Mouse (Mus musculus) heart, embryonic 14.5 days (tissue): ENCODE results near the gene Gm10197. TPM values are rescaled to one million over a fixed set of nuclear protein-coding genes. Genes with fewer than 3 reads are reported as not detected.

ENCODE experiments used
- ATAC-seq: fragments of 200-750 bp; cut with Nextera tagmentation; 2 replicates; pipeline ENCODE4 v1.8.0; 2017; ENCODE audit warnings: low read depth, moderate TSS enrichment; ENCODE audit not compliant: insufficient number of reproducible peaks, insufficient read depth, low FRiP score
- H3K27ac ChIP-seq, 2 experiments: fragments of 200-500 bp in 1 of 2; fragments of 300-500 bp in 1 of 2; sonication (generic) in 1 of 2; replicated peaks in 1 of 2; 2 replicates each; pipeline ENCODE4 v1.5.1; 2012 to 2014; ENCODE audit warnings: low read depth in 2 of 2, low read length in 2 of 2, control low read depth in 1 of 2, mild to moderate bottlenecking in 1 of 2, mixed read lengths in 1 of 2; ENCODE audit not compliant: control insufficient read depth in 1 of 2, insufficient read depth in 1 of 2
- H3K27me3 ChIP-seq: fragments of 300-500 bp; sonication (generic); 2 replicates; pipeline ENCODE4 v1.6.1; 2014; ENCODE audit warnings: mild to moderate bottlenecking, low read length, control low read depth; ENCODE audit not compliant: control insufficient read depth, insufficient read depth
- H3K36me3 ChIP-seq: fragments of 300-500 bp; sonication (generic); 2 replicates; pipeline ENCODE4 v1.6.1; 2014; ENCODE audit warnings: mild to moderate bottlenecking, control low read depth, low read length, mixed read lengths; ENCODE audit not compliant: control insufficient read depth, insufficient read depth
- H3K4me1 ChIP-seq, 2 experiments: fragments of 200-500 bp in 1 of 2; fragments of 300-500 bp in 1 of 2; sonication (generic) in 1 of 2; 2 replicates each; pipeline ENCODE4 v1.6.1; 2012 to 2014; ENCODE audit warnings: low read length in 2 of 2, control low read depth in 1 of 2, mixed read lengths in 1 of 2; ENCODE audit not compliant: control insufficient read depth in 2 of 2, insufficient read depth in 2 of 2
- H3K4me2 ChIP-seq: fragments of 300-500 bp; sonication (generic); 2 replicates; pipeline ENCODE4 v1.6.1; 2014; ENCODE audit warnings: mild to moderate bottlenecking, low read length
- H3K4me3 ChIP-seq, 2 experiments: fragments of 200-500 bp in 1 of 2; fragments of 300-500 bp in 1 of 2; sonication (generic) in 1 of 2; 2 replicates each; pipeline ENCODE4 v1.5.1; 2012 to 2014; ENCODE audit warnings: low read length in 2 of 2, mild to moderate bottlenecking in 2 of 2, control low read depth in 1 of 2, low read depth in 1 of 2, moderate library complexity in 1 of 2; ENCODE audit not compliant: control insufficient read depth in 1 of 2, insufficient read depth in 1 of 2
- H3K9ac ChIP-seq: fragments of 300-500 bp; sonication (generic); 2 replicates; pipeline ENCODE4 v1.6.1; 2014; ENCODE audit warnings: mild to moderate bottlenecking, low read length
- H3K9me3 ChIP-seq: fragments of 300-500 bp; sonication (generic); 2 replicates; pipeline ENCODE4 v1.6.1; 2016; ENCODE audit warnings: low read length, control low read depth; ENCODE audit not compliant: control insufficient read depth
- WGBS: fragments of 180-500 bp; shearing (Covaris S2); extraction: QIAGEN DNeasy Blood & Tissue Kit; methylation state at CpG from one replicate; pipeline ENCODE4 v1.1.7; 2014; 5-methylcytosine and 5-hydroxymethylcytosine counted together
- polyA plus RNA-seq: library from polyadenylated mRNA; unstranded; fragments of >200 nt; fragmentation: Nextera tagmentation; extraction: Ambion mirVana; gene quantifications from 2 replicates; pipeline ENCODE4 v1.2.1, GENCODE M21; 2014

Gm10197 gene
- polyA plus RNA-seq, 1 experiment from 2014 or later: not detected

DNA sequence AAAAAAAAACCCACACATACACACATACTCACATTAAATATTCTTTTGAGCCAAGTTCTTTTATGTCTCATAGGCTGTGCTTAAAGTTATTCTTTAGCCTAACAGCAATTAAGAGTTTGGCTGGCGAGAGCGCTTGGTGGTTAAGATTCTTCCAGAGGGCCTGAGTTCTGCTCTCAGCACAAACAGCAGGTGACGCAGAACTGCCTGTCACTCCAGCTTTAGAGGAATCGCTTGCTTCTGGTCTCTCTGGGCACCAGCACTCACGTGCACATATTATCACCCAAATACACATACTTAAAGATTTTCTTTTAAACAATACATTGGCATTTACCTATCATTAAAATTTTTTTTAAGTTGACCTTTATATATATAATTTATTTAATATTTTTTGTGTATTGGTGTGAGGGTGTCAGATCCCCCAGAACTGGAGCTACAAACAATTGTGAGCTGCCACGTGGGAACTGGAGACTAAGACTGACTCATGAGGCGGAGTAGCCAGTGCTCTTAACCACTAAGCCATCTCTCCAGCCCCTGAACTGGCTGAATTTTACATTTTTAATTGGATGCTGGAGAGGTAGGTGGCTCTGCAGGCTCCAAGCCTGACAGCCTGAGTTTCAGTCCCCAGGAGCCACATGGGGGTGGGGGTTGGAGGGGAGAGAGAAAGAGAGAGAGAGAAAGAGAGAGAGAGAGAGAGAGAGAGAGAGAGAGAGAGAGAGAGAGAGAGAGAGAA lies 17.1 kb downstream of the Gm10197 start:
- no peak for ATAC-seq
- Histone ChIP-seq H3K4me3 (no peak overlapping the region), H3K4me2 (no peak overlapping the region), H3K9me3 (no peaks in the 10 kb centered on the region), H3K4me1 (no peaks in the 10 kb centered on the region), H3K27ac (no peak overlapping the region), H3K9ac (no peak overlapping the region), H3K27me3 (no peaks in the 10 kb centered on the region), H3K36me3 (peaks cover 6% of the 10 kb centered on the region; the same call in 1 of the 2 replicates)
- 78% methylated on average over 7 of the region's 7 CpGs for WGBS

DNA sequence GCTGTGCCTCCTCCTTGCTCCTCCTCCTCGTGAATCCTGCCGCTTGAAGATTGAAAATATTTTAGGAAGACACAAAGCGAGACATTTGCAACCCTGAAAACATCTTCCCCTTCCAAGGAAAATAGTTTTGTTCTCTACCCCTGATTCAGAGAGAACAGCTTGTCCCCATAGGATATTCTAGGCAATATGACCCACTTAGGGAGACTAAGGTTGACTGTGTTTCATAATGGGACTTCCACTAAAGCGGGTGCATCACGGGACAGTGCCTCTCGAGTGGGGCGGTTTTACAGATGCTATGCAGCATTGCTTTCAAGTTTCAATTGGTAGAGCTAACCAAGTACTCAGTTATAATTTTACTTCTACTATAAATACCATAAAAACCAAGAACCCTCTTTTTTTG lies 17.7 kb downstream of the Gm10197 start:
- H3K4me3 ChIP-seq: no peak overlapping the region
- H3K27me3 ChIP-seq: no peaks in the 10 kb centered on the region
- WGBS: 90% methylated on average over 7 of the region's 7 CpGs
- peaks cover 6% of the 10 kb centered on the region; the same call in 1 of the 2 replicates for H3K36me3 ChIP-seq
- H3K27ac ChIP-seq: no peak overlapping the region
- no peak overlapping the region for H3K4me2 ChIP-seq
- no peak overlapping the region for H3K9ac ChIP-seq
- H3K4me1 ChIP-seq: no peaks in the 10 kb centered on the region
- no peak for ATAC-seq
- H3K9me3 ChIP-seq: no peaks in the 10 kb centered on the region

DNA sequence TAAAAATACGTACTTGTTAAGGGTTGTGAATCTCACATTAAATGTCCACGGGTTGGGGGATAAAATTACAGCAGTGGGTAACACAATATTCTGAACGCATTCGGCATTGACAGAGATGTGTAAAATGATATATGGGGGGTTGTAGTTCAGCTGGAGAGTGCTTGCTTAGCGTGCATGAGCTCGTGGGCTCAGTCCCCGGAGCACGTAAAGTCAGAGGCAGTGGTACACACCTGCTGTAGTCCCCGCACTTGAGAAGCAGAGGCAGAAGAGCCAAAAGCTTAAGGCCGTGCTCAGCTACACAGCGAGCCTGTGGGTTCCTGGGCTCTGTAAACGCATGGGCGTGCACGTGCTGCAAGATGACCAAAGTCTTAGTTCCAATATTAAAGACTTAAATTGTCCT lies 25.8 kb downstream of the Gm10197 start:
- H3K27ac ChIP-seq: no peak overlapping the region
- H3K9me3 ChIP-seq: no peaks in the 10 kb centered on the region
- 89% methylated on average over 14 of the region's 14 CpGs for WGBS
- no peaks in the 10 kb centered on the region for H3K27me3 ChIP-seq
- H3K36me3 ChIP-seq: peaks cover 12% of the 10 kb centered on the region
- peaks cover 0 to 6% of the 10 kb centered on the region in 2 experiments; a peak in 1 of 4 replicates for H3K4me1 ChIP-seq
- no peak for ATAC-seq
- no peak overlapping the region for H3K9ac ChIP-seq
- H3K4me2 ChIP-seq: no peak overlapping the region
- no peak overlapping the region for H3K4me3 ChIP-seq

DNA sequence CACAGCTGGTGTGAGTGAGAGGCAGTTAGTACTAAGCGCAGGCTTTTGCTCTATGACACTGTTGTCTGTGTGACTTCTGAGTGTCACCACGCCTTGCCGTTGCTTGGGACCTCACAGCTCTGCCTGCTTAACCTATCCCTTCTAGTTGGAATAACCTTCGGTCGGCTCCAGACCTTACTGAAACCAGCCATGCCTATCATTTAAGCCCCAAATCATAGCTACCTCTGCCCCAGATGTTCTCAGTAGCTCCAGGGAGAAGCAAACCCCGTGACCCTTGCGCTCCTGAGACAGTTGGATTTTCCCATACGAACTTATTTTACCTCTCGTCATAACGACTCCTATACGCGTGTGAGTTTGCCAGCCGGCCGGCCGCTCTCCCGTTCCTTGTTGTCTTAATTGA lies 27.5 kb downstream of the Gm10197 start:
- no peak overlapping the region for H3K4me3 ChIP-seq
- WGBS: 94% methylated on average over 16 of the region's 16 CpGs
- no peak for ATAC-seq
- no peaks in the 10 kb centered on the region for H3K9me3 ChIP-seq
- no peaks in the 10 kb centered on the region for H3K27me3 ChIP-seq
- H3K4me1 ChIP-seq: peaks cover 0 to 11% of the 10 kb centered on the region in 2 experiments; a peak in 2 of 4 replicates
- H3K36me3 ChIP-seq: peaks cover 10% of the 10 kb centered on the region; the same call in 1 of the 2 replicates
- no peak overlapping the region for H3K9ac ChIP-seq
- H3K4me2 ChIP-seq: no peak overlapping the region
- H3K27ac ChIP-seq: no peak overlapping the region

DNA sequence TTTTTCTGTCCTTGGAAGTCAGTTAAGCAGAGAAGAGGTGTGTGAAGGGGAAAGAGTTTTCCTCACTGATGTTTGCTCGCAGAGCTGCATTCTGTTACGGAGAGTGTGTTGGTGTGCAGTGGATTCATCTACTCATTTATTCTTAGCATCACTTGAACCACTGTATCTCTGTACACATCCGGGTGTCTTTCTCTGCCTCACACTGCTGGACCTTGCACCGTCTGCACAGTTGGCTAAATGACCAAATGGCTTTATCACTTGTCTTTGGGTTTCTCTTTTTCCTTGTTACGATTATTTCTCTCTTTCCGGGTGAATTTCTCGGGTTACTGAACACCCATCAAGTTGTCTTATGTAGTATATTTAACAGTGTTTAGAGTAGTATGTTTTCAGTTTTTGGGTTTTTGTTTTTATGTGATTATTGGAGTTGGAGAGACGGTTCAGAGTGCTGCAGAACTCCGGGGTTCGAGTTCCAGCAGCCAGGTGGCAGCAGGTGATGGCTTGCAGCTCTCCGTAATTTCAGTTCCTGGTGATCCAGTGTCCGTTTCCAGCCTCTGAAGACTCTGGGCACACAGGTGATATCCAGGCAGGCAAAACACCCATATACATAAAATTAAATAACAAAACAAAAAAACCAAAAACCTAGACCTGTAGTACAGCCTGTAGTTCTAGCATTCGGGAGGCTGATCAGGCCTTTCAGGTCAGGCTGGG lies 28.2 kb downstream of the Gm10197 start:
- Histone ChIP-seq H3K4me3 (no peak overlapping the region), H3K4me2 (no peak overlapping the region), H3K4me1 (peaks cover 0 to 11% of the 10 kb centered on the region in 2 experiments; a peak in 2 of 4 replicates), H3K27ac (no peak overlapping the region), H3K9me3 (no peaks in the 10 kb centered on the region), H3K36me3 (peaks cover 14% of the 10 kb centered on the region; the same call in 1 of the 2 replicates), H3K27me3 (no peaks in the 10 kb centered on the region), H3K9ac (no peak overlapping the region)
- WGBS: 81% methylated on average over 13 of the region's 13 CpGs
- no peak for ATAC-seq

DNA sequence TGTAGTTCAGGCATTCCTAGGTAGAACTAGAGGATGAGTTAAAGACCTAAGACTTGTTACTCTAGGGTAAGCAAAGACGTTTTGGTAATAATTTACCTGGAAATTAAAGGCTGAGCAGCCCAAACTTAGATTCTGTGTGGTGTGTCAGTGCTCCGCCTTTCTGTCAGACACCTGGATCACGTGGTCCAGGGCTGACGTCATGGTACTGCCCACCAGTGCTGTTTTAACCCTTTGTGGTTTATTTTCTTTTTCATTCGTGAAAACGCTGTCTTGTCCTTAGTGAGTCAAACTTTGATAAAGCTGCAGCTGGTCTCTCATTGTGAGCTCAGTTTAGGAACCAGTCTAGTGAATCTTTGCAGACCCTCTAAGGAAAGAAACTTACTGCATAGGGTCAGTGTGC lies 31.1 kb downstream of the Gm10197 start:
- Histone ChIP-seq H3K4me3 (no peak overlapping the region), H3K9ac (no peak overlapping the region), H3K4me2 (0 out of 2 replicates have a peak overlapping the region, but pooled peaks have one; percentile 15), H3K9me3 (no peaks in the 10 kb centered on the region), H3K27me3 (no peaks in the 10 kb centered on the region), H3K36me3 (peaks cover 17% of the 10 kb centered on the region), H3K4me1 (peaks cover 0 to 12% of the 10 kb centered on the region in 2 experiments; a peak in 2 of 4 replicates), H3K27ac (no peak overlapping the region)
- no peak for ATAC-seq
- 15% methylated on average over 6 of the region's 6 CpGs for WGBS

DNA sequence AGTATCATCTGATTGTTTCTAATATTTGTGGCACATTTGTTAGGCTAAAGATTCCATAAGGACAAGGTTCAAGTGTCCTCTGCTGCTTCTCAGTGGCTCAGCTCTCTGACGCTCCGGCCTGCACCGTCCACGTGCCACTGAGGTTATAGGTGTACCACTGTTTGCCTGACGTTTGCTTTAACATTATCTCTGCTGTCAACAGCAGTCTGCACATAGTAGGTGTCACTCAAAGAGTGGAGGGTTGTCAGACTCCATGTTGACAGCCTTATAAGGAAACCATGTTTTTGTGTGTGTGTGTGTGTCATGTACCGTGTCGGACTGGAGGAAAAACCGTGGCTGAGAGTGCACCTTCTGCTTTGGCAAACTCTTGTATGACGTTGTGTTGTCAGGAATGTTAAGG lies 36.3 kb downstream of the Gm10197 start:
- Histone ChIP-seq H3K36me3 (peaks cover 49% of the 10 kb centered on the region), H3K4me1 (peaks cover 2 to 14% of the 10 kb centered on the region in 2 experiments; a peak in 2 of 4 replicates), H3K4me3 (no peak overlapping the region), H3K27ac (no peak overlapping the region), H3K4me2 (no peak overlapping the region), H3K27me3 (no peaks in the 10 kb centered on the region), H3K9ac (no peak overlapping the region), H3K9me3 (no peaks in the 10 kb centered on the region)
- no peak for ATAC-seq
- WGBS: 54% methylated on average over 9 of the region's 9 CpGs
